Mouse (Mus musculus) Patski (cell line): ENCODE results near the gene Farp1. TPM values are rescaled to one million over a fixed set of nuclear protein-coding genes. Genes with fewer than 3 reads are reported as not detected.

ENCODE experiments used
- ATAC-seq: fragments of 100-300 bp; one replicate; pipeline ENCODE4 v1.8.0; 2021
- CTCF ChIA-PET: fragments of 350-600 bp; sonication (Branson Sonifier 250); formaldehyde crosslinking; loops from one replicate; lab custom pipeline; 2022; ENCODE audit warnings: inconsistent platforms; lab: Charles Lee
- POLR2A ChIA-PET: fragments of 350-600 bp; sonication (Branson Sonifier 250); formaldehyde crosslinking; loops from one replicate; lab custom pipeline; 2022; ENCODE audit warnings: antibody characterized with exemption, inconsistent platforms; lab: Charles Lee
- DNase-seq: peaks from one replicate; pipeline ENCODE4 v3.0.0-alpha.2; 2011; ENCODE audit warnings: low read depth, low spot score
- H3K27me3 ChIP-seq: fragments of 371-371 bp; one replicate; pipeline ENCODE4 v1.5.1; 2021
- CTCF ChIP-seq: fragments of 100-300 bp; IDR thresholded peaks from one replicate; pipeline ENCODE4 v1.5.1; 2021
- in situ Hi-C: fragments of 300-500 bp; cut with MboI; formaldehyde crosslinking; loops from 3 replicates; pipeline ENCODE4 v1.11.1; 2018; ENCODE audit warnings: low pct_unique_long_range_greater_than_20kb, mixed read lengths
- polyA plus RNA-seq: library from polyadenylated mRNA; unstranded; gene quantifications from one replicate; pipeline ENCODE4 v1.2.3, GENCODE M21; 2021

Farp1 gene
- polyA plus RNA-seq, 1 experiment from 2014 or later: 96.8 TPM

GRCm38 (mm10) chr14:121234741-121235307 is 199.8 kb downstream of the Farp1 start:
- ChIA-PET CTCF (interaction anchor here (1.0 kb wide), 1 partner anchor 403 kb away, joined by 3 read pairs; no protein-coding TSS in a partner anchor), POLR2A (no interaction called here)
- TF ChIP-seq CTCF: no peak
- in situ Hi-C loops: no loop called here
- no peak for ATAC-seq
- H3K27me3 ChIP-seq: no peaks in the 10 kb centered on the region
- DNase-seq: no peak

- ChIA-PET CTCF (interaction anchor here (0.8 to 1.3 kb wide), 4 partner anchors 9 to 23 kb away, joined by 3 read pairs; no protein-coding TSS in a partner anchor), POLR2A (interaction anchor here (1.3 kb wide), 1 partner anchor 11 kb away, joined by 3 read pairs; no protein-coding TSS in a partner anchor)
- ATAC-seq (no peak), DNase-seq (no peak)
- in situ Hi-C loops: no loop called here
- no peak for TF ChIP-seq CTCF
- H3K27me3 ChIP-seq: no peaks in the 10 kb centered on the region
Observed at GRCm38 (mm10) chr14:121236736-121237135, 201.7 kb downstream of the Farp1 start.

- CTCF ChIA-PET: interaction anchor here (0.6 to 1.4 kb wide), 2 partner anchors 17 to 145 kb away, joined by 3 read pairs; no protein-coding TSS in a partner anchor
- POLR2A ChIA-PET: interaction anchor here (0.7 kb wide), 1 partner anchor 20 kb away, joined by 3 read pairs; no protein-coding TSS in a partner anchor
- ATAC-seq (no peak), DNase-seq (no peak)
- in situ Hi-C loops: no loop called here
- no peaks in the 10 kb centered on the region for H3K27me3 ChIP-seq
- TF ChIP-seq CTCF: no peak
Observed at GRCm38 (mm10) chr14:121238727-121239126, 203.7 kb downstream of the Farp1 start.

GRCm38 (mm10) chr14:121239386-121239785 is 204.4 kb downstream of the Farp1 start:
- CTCF ChIA-PET: interaction anchor here (1.4 kb wide), 1 partner anchor 20 kb away, joined by 4 read pairs; no protein-coding TSS in a partner anchor
- no peak for TF ChIP-seq CTCF
- no peaks in the 10 kb centered on the region for H3K27me3 ChIP-seq
- peak; percentile 75 for ATAC-seq
- in situ Hi-C loops: no loop called here
- no peak for DNase-seq
- POLR2A ChIA-PET: no interaction called here

GRCm38 (mm10) chr14:121244104-121244503 is 209.1 kb downstream of the Farp1 start:
- in situ Hi-C loops: no loop called here

GRCm38 (mm10) chr14:121246048-121246731 is 211.2 kb downstream of the Farp1 start:
- ChIA-PET POLR2A (interaction anchor here (0.5 to 1.2 kb wide), 6 partner anchors 21 to 349 kb away, joined by 3 to 5 read pairs (median 4); partner anchors contain the start of gene Farp1), CTCF (interaction anchor here (0.6 to 3.9 kb wide), 5 partner anchors 9 to 415 kb away, joined by 3 to 16 read pairs (median 3); no protein-coding TSS in a partner anchor)
- no peak for TF ChIP-seq CTCF
- in situ Hi-C loops: no loop called here
- ATAC-seq (peak; percentile 63), DNase-seq (no peak)
- no peaks in the 10 kb centered on the region for H3K27me3 ChIP-seq

More at GRCm38 (mm10) chr14:121244104-121244503, 209.1 kb downstream of the Farp1 start:
- ATAC-seq (no peak), DNase-seq (no peak)
- ChIA-PET CTCF (no interaction called here), POLR2A (no interaction called here)
- TF ChIP-seq CTCF: no peak
- no peaks in the 10 kb centered on the region for H3K27me3 ChIP-seq

GRCm38 (mm10) chr14:121247287-121247686 is 212.3 kb downstream of the Farp1 start:
- DNase-seq: no peak
- no peak for TF ChIP-seq CTCF
- H3K27me3 ChIP-seq: no peaks in the 10 kb centered on the region
- peak; percentile 64 for ATAC-seq
- in situ Hi-C loops: no loop called here
- ChIA-PET POLR2A (interaction anchor here (0.6 to 1.5 kb wide), 6 partner anchors 10 to 355 kb away, joined by 3 to 4 read pairs (median 3); no protein-coding TSS in a partner anchor), CTCF (interaction anchor here (3.9 kb wide), 1 partner anchor 12 kb away, joined by 16 read pairs; no protein-coding TSS in a partner anchor)

GRCm38 (mm10) chr14:121248346-121248745 is 213.3 kb downstream of the Farp1 start:
- ATAC-seq (no peak), DNase-seq (no peak)
- no peak for TF ChIP-seq CTCF
- ChIA-PET POLR2A (interaction anchor here (0.7 to 1.5 kb wide), 4 partner anchors 11 to 407 kb away, joined by 3 to 11 read pairs (median 4); no protein-coding TSS in a partner anchor), CTCF (interaction anchor here (0.8 to 3.9 kb wide), 5 partner anchors 11 to 29 kb away, joined by 3 to 16 read pairs (median 3); no protein-coding TSS in a partner anchor)
- no peaks in the 10 kb centered on the region for H3K27me3 ChIP-seq
- in situ Hi-C loops: no loop called here

GRCm38 (mm10) chr14:121251099-121251498 is 216.1 kb downstream of the Farp1 start:
- in situ Hi-C loops: loop anchor here (10.0 kb wide), 1 partner anchor 216 kb away; the partner anchor contains the start of gene Farp1
- H3K27me3 ChIP-seq: no peaks in the 10 kb centered on the region
- DNase-seq (peak; percentile 64), ATAC-seq (peak; percentile 36)
- ChIA-PET POLR2A (interaction anchor here (0.6 kb wide), 1 partner anchor 575 kb away, joined by 7 read pairs; no protein-coding TSS in a partner anchor), CTCF (no interaction called here)
- TF ChIP-seq CTCF: no peak

GRCm38 (mm10) chr14:121251708-121252107 is 216.7 kb downstream of the Farp1 start:
- no peaks in the 10 kb centered on the region for H3K27me3 ChIP-seq
- ATAC-seq (peak; percentile 55), DNase-seq (no peak)
- CTCF ChIA-PET: interaction anchor here (0.8 to 1.2 kb wide), 3 partner anchors 27 to 217 kb away, joined by 3 read pairs; partner anchors contain the start of gene Farp1
- POLR2A ChIA-PET: no interaction called here
- in situ Hi-C loops: loop anchor here (10.0 kb wide), 1 partner anchor 217 kb away; the partner anchor contains the start of gene Farp1
- TF ChIP-seq CTCF: no peak
